Mouse (Mus musculus) left cerebral cortex, postnatal 10 days (tissue): ENCODE data around the gene Fezf2. TPM values are rescaled to one million over a fixed set of nuclear protein-coding genes. Genes with fewer than 3 reads are reported as not detected.
A peak's percentile ranks its signal among the peaks of the same experiment; 100 is the strongest.

Experiments
- DNase-seq, 2 experiments: peaks; one replicate each; pipeline ENCODE4 v3.0.0; 2021 to 2022; ENCODE audit warnings: low spot score in 2 of 2, mixed read lengths in 1 of 2; ENCODE audit errors: extremely low spot score in 1 of 2
- intact Hi-C: fragments of 180-260 bp; cut with DNase I; formaldehyde crosslinking; loops from one replicate; pipeline ENCODE4 v1.15.1; 2025
- total RNA-seq, 2 experiments: library from RNA; stranded (reverse); gene quantifications; 2 replicates each; pipeline ENCODE4 v1.2.3; 2021

Fezf2 gene
- total RNA-seq, 2 experiments from 2014 or later, result 37.2 to 39.5 TPM

- intact Hi-C loops, result no loop called here
Measured at GRCm38 (mm10) chr14:12344061-12344745, 3.8 kb downstream of the Fezf2 start.

DNA sequence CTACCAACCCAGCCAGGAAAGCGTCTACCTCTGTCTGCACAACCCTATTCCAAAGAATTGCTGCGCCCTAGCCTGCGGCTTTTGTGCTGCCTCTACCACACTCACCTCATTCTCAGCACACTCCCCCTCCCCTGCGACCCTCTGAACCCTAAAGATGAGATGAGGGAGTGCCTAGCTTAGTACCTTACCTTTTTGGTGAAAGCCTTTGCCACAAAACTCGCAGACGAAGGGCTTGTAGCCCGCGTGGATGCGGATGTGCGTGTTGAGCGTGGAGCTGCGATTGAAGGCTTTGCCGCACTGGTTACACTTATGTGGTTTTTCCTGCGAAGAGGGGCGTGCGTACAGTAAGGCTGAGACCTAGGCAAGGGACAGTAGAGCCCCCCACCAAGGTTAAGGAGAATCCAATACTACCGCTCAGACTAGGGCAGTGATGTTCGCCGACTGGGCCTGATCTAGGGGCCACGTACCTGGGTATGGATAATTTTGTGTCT, 4.5 kb downstream of the Fezf2 start:
- intact Hi-C loops, result no loop called here
- DNase-seq, result no peak

More at GRCm38 (mm10) chr14:12344061-12344745, 3.8 kb downstream of the Fezf2 start:
- DNase-seq, result no peak

GRCm38 (mm10) chr14:12342458-12343131, 5.4 kb downstream of the Fezf2 start:
- intact Hi-C loops, result no loop called here
- no peak for DNase-seq

- DNase-seq, result no peak
- intact Hi-C loops, result no loop called here
Measured at GRCm38 (mm10) chr14:12341789-12342457, 6.1 kb downstream of the Fezf2 start.

DNA sequence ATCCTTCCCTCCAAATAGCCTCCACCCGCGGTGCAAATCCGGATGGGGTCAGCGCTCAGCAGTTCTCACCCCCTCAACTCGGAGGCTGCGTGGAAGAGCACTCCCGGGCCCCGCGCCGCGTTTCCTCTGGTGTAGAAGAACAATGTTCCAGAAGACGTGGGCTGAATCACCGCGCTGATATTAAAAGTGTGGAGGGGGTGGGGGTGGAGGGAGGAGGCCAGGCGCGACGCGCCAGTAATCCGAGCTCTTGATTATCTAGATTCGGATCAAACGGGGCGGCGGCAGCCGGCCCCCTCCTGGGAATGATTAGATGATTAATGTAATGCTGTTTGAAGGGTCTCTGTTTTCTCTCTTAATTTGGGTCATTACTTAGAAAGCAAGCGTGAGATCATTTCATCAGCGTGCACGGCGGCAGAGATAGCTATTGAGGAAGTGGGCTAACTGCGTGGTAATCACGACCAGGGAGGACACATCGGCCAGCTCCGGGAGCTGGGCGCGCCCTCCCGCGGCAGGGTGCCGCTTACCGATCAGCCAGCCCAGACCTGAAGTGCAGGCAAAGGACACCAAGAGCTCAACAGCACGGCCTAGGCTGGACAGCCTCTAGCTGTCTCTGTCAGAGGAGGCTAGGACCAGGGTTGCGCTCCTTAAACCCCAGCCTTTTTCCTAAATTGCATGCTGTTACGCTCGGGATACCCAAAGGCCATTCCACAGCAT, 6.8 kb downstream of the Fezf2 start:
- no peak for DNase-seq
- intact Hi-C loops, result no loop called here

DNA sequence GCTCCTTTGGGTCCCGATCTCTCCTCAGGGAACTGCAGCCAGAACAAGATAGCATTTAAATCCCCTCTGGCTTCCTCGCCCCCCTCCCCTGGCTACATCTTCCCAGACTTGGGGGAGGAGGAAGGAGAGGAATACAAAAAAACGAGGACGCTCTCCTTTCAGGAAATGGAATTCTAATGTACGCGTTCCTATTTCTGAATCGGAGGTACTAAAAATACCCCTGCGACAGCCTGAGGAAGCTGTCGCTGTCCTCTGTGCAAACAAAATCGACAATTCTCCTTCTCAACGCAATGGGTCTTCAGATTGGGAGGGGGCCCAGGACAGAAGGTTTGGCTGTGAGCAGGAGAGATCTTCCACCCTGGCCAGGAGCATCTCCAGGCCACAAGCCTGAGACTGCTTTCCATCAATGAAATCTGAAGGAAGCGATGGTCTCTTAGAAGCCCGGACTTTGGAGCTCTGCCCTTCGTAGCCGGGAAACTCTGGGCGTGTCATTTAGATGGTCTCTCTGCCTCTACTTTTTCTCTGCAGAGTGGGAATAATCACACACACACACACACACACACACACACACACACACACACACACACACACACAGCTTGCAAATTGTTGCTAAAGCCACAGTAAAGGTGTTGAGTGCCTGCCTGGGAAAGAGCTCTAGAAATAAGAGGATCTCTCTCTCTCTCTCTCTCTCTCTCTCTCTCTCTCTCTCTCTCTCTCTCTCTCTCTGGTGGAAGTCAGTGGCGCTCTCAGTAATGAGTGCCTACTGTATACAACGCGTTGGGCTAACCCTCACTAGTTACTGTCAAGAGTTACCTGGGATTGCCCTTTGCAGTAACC, 7.5 kb downstream of the Fezf2 start:
- no peak for DNase-seq
- intact Hi-C loops, result no loop called here

GRCm38 (mm10) chr14:12338811-12339565, 9.0 kb downstream of the Fezf2 start:
- no peak for DNase-seq
- intact Hi-C loops, result no loop called here

- DNase-seq, result no peak
- intact Hi-C loops, result no loop called here
Measured at GRCm38 (mm10) chr14:12337998-12338809, 9.8 kb downstream of the Fezf2 start.

GRCm38 (mm10) chr14:12337421-12337997, 10.5 kb downstream of the Fezf2 start:
- no peak for DNase-seq
- intact Hi-C loops, result no loop called here

- intact Hi-C loops, result no loop called here
- DNase-seq, result no peak
Measured at GRCm38 (mm10) chr14:12334925-12335324, 13.1 kb downstream of the Fezf2 start.

GRCm38 (mm10) chr14:12333622-12334021, 14.4 kb downstream of the Fezf2 start:
- DNase-seq, result no peak
- intact Hi-C loops, result no loop called here

DNA sequence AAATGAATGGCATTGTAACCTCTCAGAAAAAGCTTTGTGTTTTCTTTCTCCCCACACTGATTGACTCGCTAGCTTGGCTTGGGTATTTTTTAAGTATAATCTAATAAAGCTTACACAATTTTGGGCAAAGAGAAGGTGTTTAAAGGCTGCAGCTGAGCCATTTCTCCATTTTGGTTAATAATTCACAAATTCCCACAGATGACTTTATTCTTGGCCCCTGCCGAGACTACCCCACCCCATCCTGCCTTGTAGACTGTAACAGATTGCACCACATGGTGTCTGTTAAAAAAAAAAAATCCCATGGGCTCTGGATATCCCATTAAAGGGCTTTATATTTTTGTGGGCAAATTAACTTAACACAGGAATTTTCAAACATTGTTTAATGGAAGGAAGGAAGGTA, 44.9 kb downstream of the Fezf2 start:
- intact Hi-C loops, result loop anchor here (5.0 kb wide), 1 partner anchor 229 kb away; no protein-coding TSS in a partner anchor
- DNase-seq, result no peak

- intact Hi-C loops, result loop anchor here (5.0 kb wide), 1 partner anchor 232 kb away; no protein-coding TSS in a partner anchor
Measured at GRCm38 (mm10) chr14:12300677-12301076, 47.3 kb downstream of the Fezf2 start.

GRCm38 (mm10) chr14:12300275-12300674, 47.7 kb downstream of the Fezf2 start:
- intact Hi-C loops, result loop anchor here (5.0 kb wide), 1 partner anchor 232 kb away; no protein-coding TSS in a partner anchor
- no peak for DNase-seq

More at GRCm38 (mm10) chr14:12300677-12301076, 47.3 kb downstream of the Fezf2 start:
- DNase-seq, result peak in 1 of 2 experiments; percentile 40

DNA sequence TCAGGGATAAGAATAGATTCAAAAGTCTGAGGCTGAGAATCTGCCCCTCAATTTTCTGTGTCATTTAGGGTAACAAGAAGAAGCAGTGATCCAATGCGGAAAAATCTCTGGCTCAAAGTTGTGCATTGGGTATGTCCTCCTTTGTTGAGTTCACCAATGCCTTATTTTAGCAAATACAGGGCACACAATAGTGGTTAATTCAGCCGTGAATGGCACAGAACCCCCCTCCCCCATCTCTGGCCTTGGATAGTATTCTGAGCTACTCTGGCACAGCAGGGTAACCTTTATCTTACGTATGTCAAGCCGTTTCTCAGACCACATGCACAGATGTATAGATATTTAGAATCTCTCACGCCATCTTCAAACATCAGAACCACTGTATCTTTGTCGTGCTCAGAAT, 48.3 kb downstream of the Fezf2 start:
- intact Hi-C loops, result loop anchor here (5.0 kb wide), 1 partner anchor 233 kb away; no protein-coding TSS in a partner anchor
- no peak for DNase-seq

GRCm38 (mm10) chr14:12299171-12299570, 48.8 kb downstream of the Fezf2 start:
- intact Hi-C loops, result no loop called here

More at GRCm38 (mm10) chr14:12299171-12299570, 48.8 kb downstream of the Fezf2 start:
- DNase-seq, result no peak
